Mouse (Mus musculus) layer of hippocampus, adult 6 months (tissue): Measurements from ENCODE around the gene Lypla2. TPM values are rescaled to one million over a fixed set of nuclear protein-coding genes. Genes with fewer than 3 reads are reported as not detected.

Experiments used
- long read RNA-seq, 2 experiments: library from polyadenylated mRNA; unstranded; transcript quantifications; one replicate each; pipeline ENCODE4 v2.0.0; 2019 to 2020
- polyA plus RNA-seq: library from polyadenylated mRNA; unstranded; fragments of <200 nt; fragmentation: Nextera tagmentation; gene quantifications from 2 replicates; pipeline ENCODE4 v1.2.3, GENCODE M21; 2021

Gene Lypla2
- 49.0 and 59.9 TPM in 2 replicates for polyA plus RNA-seq
- long read RNA-seq, experiment 1, transcript Lypla2-201 (10 exons, 1,626 nt) = major isoform, 60 of 67 reads
- long read RNA-seq, experiment 1, partial matches to known transcripts = 5 of 67 reads
- long read RNA-seq, experiment 1, other reads (novel, unspliced or antisense) = 2 of 67 reads
- long read RNA-seq, experiment 2, transcript Lypla2-201 (10 exons, 1,626 nt) = major isoform, 199 of 227 reads
- long read RNA-seq, experiment 2, partial matches to known transcripts = 7 of 227 reads
- long read RNA-seq, experiment 2, other reads (novel, unspliced or antisense) = 17 of 227 reads

DNA sequence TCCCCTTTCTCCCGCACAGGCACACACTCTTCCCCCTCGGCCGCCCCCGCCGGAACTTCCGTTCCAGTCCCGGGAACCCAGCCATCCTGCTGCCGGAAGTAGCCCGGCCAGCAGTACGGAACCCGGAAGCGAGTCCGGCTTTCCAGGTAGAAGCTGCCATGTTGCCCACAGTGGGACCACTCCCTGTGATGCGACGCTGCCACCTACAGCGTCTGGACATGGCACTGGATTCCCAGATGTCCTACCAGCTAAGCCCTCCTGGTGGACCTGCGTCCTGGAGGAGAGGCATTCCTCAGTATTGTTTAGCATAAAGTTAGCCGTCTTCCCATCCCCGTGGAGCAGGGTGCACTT, at the start of gene Lypla2:
Gene Lypla2, minus strand, starts transcription at position 71 of the 351 bp plus-strand sequence.

DNA sequence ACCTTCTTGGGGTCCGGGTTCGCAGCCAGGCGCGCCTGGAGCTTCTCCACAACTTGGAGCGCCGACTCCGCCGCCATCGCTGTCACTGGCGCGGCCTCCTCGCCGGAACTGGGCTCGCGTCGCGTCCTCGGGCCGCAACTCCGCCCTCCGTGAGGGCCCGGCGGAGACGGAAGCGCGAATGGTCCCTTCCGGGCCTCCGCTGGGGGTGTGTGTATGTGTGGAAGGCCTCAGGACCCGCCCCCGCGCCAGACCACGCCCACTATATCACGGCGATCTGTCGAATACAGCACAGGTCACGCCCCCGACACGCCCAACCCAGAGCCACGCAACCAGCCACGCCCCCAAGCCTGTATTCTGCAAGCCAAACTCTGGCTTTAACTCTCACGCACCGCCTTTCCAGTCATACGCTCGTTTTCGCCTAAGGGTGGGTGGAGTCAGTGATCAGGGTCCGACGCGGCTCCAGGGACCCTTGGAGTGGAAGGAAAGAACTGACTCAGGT, 49.2 kb upstream of the Lypla2 start, which contains the start of gene Eloa:
Gene Eloa, minus strand, starts transcription at position 215 of the 499 bp plus-strand sequence.

DNA sequence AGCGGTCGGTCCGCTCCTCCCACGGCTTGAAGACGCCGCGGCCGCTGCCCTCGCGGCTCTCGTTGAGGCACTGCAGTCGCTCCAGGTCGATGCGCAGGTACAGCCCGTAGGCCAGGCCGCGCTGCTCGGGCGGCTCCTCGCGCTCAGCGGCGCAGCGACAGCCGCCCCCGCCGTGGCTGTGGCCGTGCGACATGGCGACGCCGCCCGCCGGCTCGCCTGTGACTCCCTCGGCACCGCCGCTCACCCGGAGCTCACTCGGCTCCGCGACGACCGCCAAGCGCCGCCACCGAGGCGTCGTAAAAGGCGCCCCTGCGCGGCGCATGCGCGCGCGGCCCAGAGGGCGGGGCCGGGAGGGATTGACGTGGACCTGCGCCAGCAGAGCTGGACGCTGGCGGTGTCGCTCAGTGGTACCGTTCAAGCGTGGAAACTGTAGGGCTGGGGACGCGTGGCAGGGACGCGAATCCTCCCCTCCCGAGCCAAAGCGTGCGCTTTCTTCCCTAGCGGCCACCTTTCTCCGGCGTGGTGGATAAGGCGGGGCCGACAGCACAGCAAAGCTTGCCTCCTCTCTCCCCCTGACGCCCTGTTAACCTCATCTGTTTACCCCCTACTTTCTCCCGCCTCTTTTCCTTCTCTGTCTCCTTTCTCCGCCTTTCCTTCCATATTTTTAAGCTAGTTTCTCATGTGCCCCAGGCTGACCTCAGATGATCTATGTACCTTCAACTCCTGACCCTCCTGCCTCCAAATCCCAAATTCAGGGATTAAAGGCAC, 14.7 kb upstream of the Lypla2 start, which contains the start of gene Pithd1:
Gene Pithd1, minus strand, starts transcription at position 322 of the 768 bp plus-strand sequence.

DNA sequence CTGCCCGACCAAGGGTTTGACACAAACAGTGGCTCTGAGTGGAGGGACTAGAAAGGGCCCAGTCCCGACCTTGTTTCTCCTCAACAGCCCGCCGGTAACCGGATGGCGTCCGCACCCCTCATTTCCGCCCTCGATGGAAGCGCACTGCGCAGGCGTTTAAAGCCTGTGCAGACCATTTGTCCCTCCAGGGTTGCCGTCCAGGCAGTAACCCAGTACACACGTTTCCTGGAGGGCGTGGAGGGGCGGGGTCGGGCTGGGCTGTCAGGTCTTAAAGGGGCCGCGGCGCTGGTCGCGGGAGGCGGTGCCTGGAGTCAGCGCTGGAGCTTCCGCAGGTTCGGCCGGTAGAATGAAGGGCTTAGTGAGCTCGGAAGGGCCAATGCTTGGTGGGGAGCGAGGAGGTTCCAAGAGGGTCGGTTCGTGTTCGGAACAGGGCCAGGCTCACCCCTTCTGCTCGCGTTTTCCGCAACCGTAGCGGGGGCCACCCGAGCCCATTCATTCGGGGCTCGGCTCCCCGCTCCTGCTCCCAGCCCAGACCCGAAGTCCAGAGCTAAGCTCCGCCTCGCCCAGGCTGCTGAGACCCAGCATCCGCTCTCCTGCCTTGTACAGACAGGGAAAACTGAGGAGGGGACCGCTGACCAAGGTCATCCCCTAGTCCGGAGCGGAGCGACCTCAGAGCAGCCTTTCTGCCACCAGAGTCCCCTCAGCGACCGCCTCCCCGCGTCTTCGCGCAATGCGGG, 8.8 kb downstream of the Lypla2 start, which contains the start of gene Gale:
Gene Gale, plus strand, starts transcription at position 271 of the 737 bp plus-strand sequence.

GRCm38 (mm10) chr4:135946278-135946658, 26.2 kb downstream of the Lypla2 start, which contains the start of gene Hmgcl:
Hmgcl (plus strand) TSS chr4:135946448.

DNA sequence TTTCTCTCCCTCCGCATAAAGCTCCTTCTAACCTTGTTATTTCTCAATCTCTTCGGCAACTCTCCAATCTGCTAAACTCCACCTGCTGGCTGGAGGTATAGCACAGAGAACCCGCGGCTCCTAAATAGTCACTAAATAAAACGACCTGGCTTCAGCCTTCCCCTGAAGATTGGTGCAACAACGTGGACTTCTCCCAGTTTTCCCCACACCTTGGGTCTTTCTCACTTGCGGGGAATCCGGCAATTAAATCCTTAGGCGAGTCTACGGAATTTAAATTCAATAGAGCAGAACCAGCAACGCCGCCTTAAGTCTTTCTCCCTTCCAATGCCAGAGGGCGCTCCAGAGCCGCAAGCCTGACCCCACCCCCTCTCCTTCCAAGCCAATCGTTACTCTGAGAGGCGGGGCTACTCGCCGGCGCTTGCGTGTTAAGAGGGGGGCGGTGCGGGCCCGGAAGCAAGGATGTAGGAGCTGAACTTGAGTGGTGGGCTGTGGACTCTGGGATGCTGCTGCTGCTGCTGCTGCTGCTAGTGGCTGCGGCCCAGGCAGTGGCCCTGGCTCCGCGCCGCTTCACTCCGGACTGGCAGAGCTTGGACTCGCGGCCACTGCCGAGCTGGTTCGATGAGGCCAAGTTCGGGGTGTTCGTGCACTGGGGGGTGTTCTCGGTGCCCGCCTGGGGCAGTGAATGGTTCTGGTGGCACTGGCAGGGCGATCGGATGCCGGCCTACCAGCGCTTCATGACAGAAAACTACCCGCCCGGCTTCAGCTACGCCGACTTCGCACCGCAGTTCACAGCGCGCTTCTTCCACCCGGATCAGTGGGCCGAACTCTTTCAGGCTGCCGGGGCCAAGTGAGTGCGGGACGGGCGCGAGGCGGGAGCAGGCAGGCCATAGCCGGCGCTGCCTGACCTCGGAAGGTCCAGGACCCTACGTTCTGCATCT, 51.9 kb downstream of the Lypla2 start, which contains the start of gene Fuca1:
Gene Fuca1, plus strand, starts transcription at position 432 of the 938 bp plus-strand sequence.

Other genes with a start within 250 kb of the Lypla2 start
- not detected in 2 replicates for gene Il22ra1, start 244.5 kb downstream of the Lypla2 start, polyA plus RNA-seq
- 0.26 and 0.36 TPM in 2 replicates for gene Myom3, start 212.9 kb downstream of the Lypla2 start, polyA plus RNA-seq
- gene Srsf10, start 116.9 kb downstream of the Lypla2 start, polyA plus RNA-seq = 45.7 and 54.8 TPM in 2 replicates
- gene Pnrc2, start 98.8 kb downstream of the Lypla2 start, polyA plus RNA-seq = 41.8 and 60.3 TPM in 2 replicates
- gene Cnr2, start 77.2 kb downstream of the Lypla2 start, polyA plus RNA-seq = 0.04 and 0.16 TPM in 2 replicates
- gene Fuca1, start 51.9 kb downstream of the Lypla2 start, polyA plus RNA-seq = 62.6 and 88.8 TPM in 2 replicates
- 89.8 and 92.4 TPM in 2 replicates for gene Hmgcl, start 26.2 kb downstream of the Lypla2 start, polyA plus RNA-seq
- 14.0 and 14.2 TPM in 2 replicates for gene Gale, start 8.9 kb downstream of the Lypla2 start, polyA plus RNA-seq
- gene Pithd1, start 14.6 kb upstream of the Lypla2 start, polyA plus RNA-seq = 161 and 175 TPM in 2 replicates
- 8.5 and 9.6 TPM in 2 replicates for gene Eloa, start 49.1 kb upstream of the Lypla2 start, polyA plus RNA-seq
- 1,225 and 1,420 TPM in 2 replicates for gene Rpl11, start 80.8 kb upstream of the Lypla2 start, polyA plus RNA-seq
- gene Id3, start 170.9 kb upstream of the Lypla2 start, polyA plus RNA-seq = 122 and 159 TPM in 2 replicates
- 0.23 and 0.25 TPM in 2 replicates for gene E2f2, start 199.8 kb upstream of the Lypla2 start, polyA plus RNA-seq
- 0.44 TPM in 2 replicates for gene Asap3, start 233.7 kb upstream of the Lypla2 start, polyA plus RNA-seq